Mouse (Mus musculus) CH12.LX (cell line): Measurements from ENCODE around the gene Dpagt1. TPM values are rescaled to one million over a fixed set of nuclear protein-coding genes. Genes with fewer than 3 reads are reported as not detected.

ENCODE experiments used
- DNase-seq: peaks from one replicate; pipeline ENCODE4 v3.0.0-alpha.2; 2013; ENCODE audit errors: extremely low read depth
- H3K27ac ChIP-seq: 2 replicates; pipeline ENCODE4 v1.5.1; 2012; ENCODE audit warnings: low read depth, mild to moderate bottlenecking, control low read depth, moderate library complexity; ENCODE audit not compliant: insufficient read depth
- H3K27me3 ChIP-seq: replicated peaks from 2 replicates; pipeline ENCODE3; 2012; ENCODE audit warnings: inconsistent platforms
- H3K36me3 ChIP-seq, 2 experiments: replicated peaks in 1 of 2; 2 replicates each; pipeline versions ENCODE3 to v1.6.1; 2012; ENCODE audit warnings: inconsistent platforms in 1 of 2, low read length in 1 of 2, mild to moderate bottlenecking in 1 of 2, mixed read lengths in 1 of 2, moderate library complexity in 1 of 2; ENCODE audit not compliant: control insufficient read depth in 1 of 2, insufficient read depth in 1 of 2
- H3K4me1 ChIP-seq, 2 experiments: 2 replicates each; pipeline ENCODE4 v1.6.1; 2012; ENCODE audit warnings: inconsistent platforms in 1 of 2, moderate library complexity in 1 of 2; ENCODE audit not compliant: insufficient read depth in 2 of 2, control insufficient read depth in 1 of 2
- H3K4me2 ChIP-seq: 2 replicates; pipeline ENCODE4 v1.6.1; 2012; ENCODE audit warnings: low read depth, mild to moderate bottlenecking, control low read depth; ENCODE audit not compliant: poor library complexity, insufficient read depth, severe bottlenecking
- H3K4me3 ChIP-seq, 3 experiments: fragments of 150-350 bp in 1 of 3; sonication (generic) in 1 of 3; replicated peaks in 1 of 3; 2 replicates each; pipeline versions ENCODE3 to v1.5.1; 2011 to 2012; ENCODE audit warnings: low read depth in 2 of 3, low read length in 2 of 3, mild to moderate bottlenecking in 2 of 3, moderate library complexity in 2 of 3, control low read depth in 1 of 3, improper control_type of control experiment in 1 of 3, inconsistent platforms in 1 of 3, mixed read lengths in 1 of 3; ENCODE audit not compliant: poor library complexity in 1 of 3
- H3K79me2 ChIP-seq: replicated peaks from 2 replicates; pipeline ENCODE4 v1.6.1; 2012; ENCODE audit warnings: mild to moderate bottlenecking, moderate library complexity; ENCODE audit not compliant: control insufficient read depth, poor library complexity, insufficient read depth, severe bottlenecking; ENCODE audit errors: extremely low read depth
- H3K9ac ChIP-seq: 2 replicates; pipeline ENCODE4 v1.6.1; 2012; ENCODE audit warnings: low read depth, mild to moderate bottlenecking, control low read depth, moderate library complexity; ENCODE audit not compliant: insufficient read depth
- H3K9me3 ChIP-seq: replicated peaks from 2 replicates; pipeline ENCODE3; 2012; ENCODE audit warnings: low read length, inconsistent platforms, mixed read lengths
- BHLHE40 ChIP-seq: IDR thresholded peaks from 2 replicates; pipeline ENCODE4 v1.6.1; 2011; ENCODE audit warnings: mild to moderate bottlenecking, low read depth, low read length, improper control_type of control experiment
- CHD1 ChIP-seq: IDR thresholded peaks from 2 replicates; pipeline ENCODE4 v1.6.1; 2012; ENCODE audit warnings: low read depth, low read length, improper control_type of control experiment, inconsistent platforms
- CHD2 ChIP-seq: IDR thresholded peaks from 2 replicates; pipeline ENCODE4 v1.6.1; 2011; ENCODE audit warnings: low read length, improper control_type of control experiment
- CTCF ChIP-seq, 2 experiments: IDR thresholded peaks in 1 of 2; conservative IDR thresholded peaks in 1 of 2; 2 replicates each; pipeline ENCODE4 v1.5.1; 2011 to 2012; ENCODE audit warnings: low read depth in 2 of 2, low read length in 2 of 2, improper control_type of control experiment in 1 of 2, inconsistent platforms in 1 of 2, mild to moderate bottlenecking in 1 of 2, moderate library complexity in 1 of 2
- E2F4 ChIP-seq: IDR thresholded peaks from 2 replicates; pipeline ENCODE4 v1.6.1; 2011; ENCODE audit warnings: low read depth, low read length, improper control_type of control experiment; ENCODE audit not compliant: insufficient replicate concordance
- ELF1 ChIP-seq: IDR thresholded peaks from 2 replicates; pipeline ENCODE4 v1.6.1; 2014; ENCODE audit warnings: low read depth, mild to moderate bottlenecking, inconsistent platforms, low read length, improper control_type of control experiment
- ETS1 ChIP-seq: conservative IDR thresholded peaks from 2 replicates; pipeline ENCODE4 v1.6.1; 2012; ENCODE audit warnings: low read depth, mild to moderate bottlenecking, inconsistent platforms, low read length, improper control_type of control experiment, moderate library complexity
- GABPA ChIP-seq: IDR thresholded peaks from 2 replicates; pipeline ENCODE4 v1.6.1; 2012; ENCODE audit warnings: low read depth, low read length, improper control_type of control experiment, inconsistent platforms; ENCODE audit not compliant: insufficient replicate concordance
- HCFC1 ChIP-seq: IDR thresholded peaks from 2 replicates; pipeline ENCODE4 v1.6.1; 2012; ENCODE audit warnings: low read depth, mild to moderate bottlenecking, inconsistent platforms, low read length, improper control_type of control experiment
- IRF4 ChIP-seq: IDR thresholded peaks from 2 replicates; pipeline ENCODE4 v1.6.1; 2014; ENCODE audit warnings: low read depth, mild to moderate bottlenecking, inconsistent platforms, low read length, improper control_type of control experiment
- JUN ChIP-seq: IDR thresholded peaks from 2 replicates; pipeline ENCODE4 v1.6.1; 2011; ENCODE audit warnings: low read depth, mild to moderate bottlenecking, low read length, improper control_type of control experiment, moderate library complexity; ENCODE audit not compliant: insufficient read depth
- MAFK ChIP-seq: IDR thresholded peaks from 2 replicates; pipeline ENCODE4 v1.6.1; 2011; ENCODE audit warnings: low read length, improper control_type of control experiment; ENCODE audit not compliant: insufficient replicate concordance
- MAX ChIP-seq: IDR thresholded peaks from 2 replicates; pipeline ENCODE4 v1.6.1; 2011; ENCODE audit warnings: low read length, improper control_type of control experiment
- MEF2A ChIP-seq: IDR thresholded peaks from 2 replicates; pipeline ENCODE4 v1.6.1; 2014; ENCODE audit warnings: low read depth, mild to moderate bottlenecking, inconsistent platforms, low read length, improper control_type of control experiment, borderline replicate concordance
- NRF1 ChIP-seq: IDR thresholded peaks from 2 replicates; pipeline ENCODE4 v1.6.1; 2014; ENCODE audit warnings: low read depth, mild to moderate bottlenecking, inconsistent platforms, low read length, improper control_type of control experiment, moderate library complexity
- RCOR1 ChIP-seq: conservative IDR thresholded peaks from 2 replicates; pipeline ENCODE4 v1.6.1; 2012; ENCODE audit warnings: low read depth, mild to moderate bottlenecking, inconsistent platforms, low read length, improper control_type of control experiment
- SIN3A ChIP-seq: IDR thresholded peaks from 2 replicates; pipeline ENCODE4 v1.6.1; 2012; ENCODE audit warnings: low read length, improper control_type of control experiment, inconsistent platforms
- TCF12 ChIP-seq: IDR thresholded peaks from 2 replicates; pipeline ENCODE4 v1.6.1; 2014; ENCODE audit warnings: low read depth, mild to moderate bottlenecking, inconsistent platforms, low read length, improper control_type of control experiment
- USF2 ChIP-seq: conservative IDR thresholded peaks from 2 replicates; pipeline ENCODE4 v1.6.1; 2011; ENCODE audit warnings: low read depth, low read length, improper control_type of control experiment
- dilution Hi-C: fragments of 300-500 bp; cut with MboI; formaldehyde crosslinking; loops from 2 replicates; pipeline ENCODE4 v1.14.3; 2020; ENCODE audit warnings: low sequenced_read_pairs; ENCODE audit not compliant: extremely low pct_unique_long_range_greater_than_20kb, extremely low pct_ligation_motif_present
- in situ Hi-C: fragments of 300-500 bp; cut with MboI; formaldehyde crosslinking; loops from 3 replicates; pipeline ENCODE4 v1.14.3; 2019; ENCODE audit warnings: low sequenced_read_pairs, low pct_ligation_motif_present, low pct_unique_long_range_greater_than_20kb, mixed read lengths
- polyA plus RNA-seq: library from polyadenylated mRNA; unstranded; fragments of >175 nt; gene quantifications from 2 replicates; pipeline ENCODE4 v1.2.1, GENCODE M21; 2012; ENCODE audit warnings: low read depth; ENCODE audit not compliant: insufficient read length
- total RNA-seq, 2 experiments: library from RNA; depleted of rRNA; stranded (reverse); fragments of 300-350 nt in 1 of 2; fragments of >200 nt in 1 of 2; gene quantifications; 2 replicates each; pipeline ENCODE4 v1.2.3; 2012 to 2014

The Dpagt1 gene
- total and polyA plus RNA-seq, 3 experiments: 8.5 to 41.7 (median 15.8) TPM

GRCm38 (mm10) chr9:44347621-44348020 lies 21.8 kb downstream of the Dpagt1 start:
- Histone ChIP-seq H3K36me3 (peaks cover 52 to 65% of the 10 kb centered on the region in 2 experiments), H3K4me2 (no peak overlapping the region), H3K9me3 (peaks cover 3% of the 10 kb centered on the region), H3K79me2 (peaks cover 1% of the 10 kb centered on the region; the same call in 1 of the 2 replicates), H3K4me1 (peaks cover 0 to 19% of the 10 kb centered on the region in 2 experiments; a peak in 2 of 4 replicates), H3K4me3 (no peak overlapping the region), H3K27ac (no peak overlapping the region), H3K27me3 (no peaks in the 10 kb centered on the region), H3K9ac (no peak overlapping the region)
- no peak for DNase-seq
- in situ Hi-C loops (no loop called here), dilution Hi-C loops (no loop called here)
- TF ChIP-seq E2F4: no peak
- no peak for TF ChIP-seq CHD1
- no peak for TF ChIP-seq RCOR1

GRCm38 (mm10) chr9:44348546-44348945 lies 22.7 kb downstream of the Dpagt1 start:
- dilution Hi-C loops: no loop called here
- DNase-seq: no peak
- Histone ChIP-seq H3K9ac (no peak overlapping the region), H3K36me3 (peaks cover 61 to 74% of the 10 kb centered on the region in 2 experiments), H3K4me1 (peaks cover 0 to 12% of the 10 kb centered on the region in 2 experiments; a peak in 1 of 4 replicates), H3K4me3 (no peak overlapping the region), H3K79me2 (no peaks in the 10 kb centered on the region), H3K4me2 (no peak overlapping the region), H3K9me3 (peaks cover 3% of the 10 kb centered on the region), H3K27ac (no peak overlapping the region), H3K27me3 (no peaks in the 10 kb centered on the region)
- in situ Hi-C loops: no loop called here
- TF ChIP-seq GABPA: no peak
- peak in 1 of 2 experiments; percentile 22; a peak in 2 of 4 replicates for TF ChIP-seq CTCF (conservative IDR thresholded peaks at IDR 0.05 in 1 of 2, IDR thresholded peaks at IDR 0.05 in 1 of 2; ENCODE audit: low read depth in 2 of 2, low read length in 2 of 2)

- DNase-seq: no peak
- Histone ChIP-seq H3K4me2 (no peak overlapping the region), H3K36me3 (peaks cover 86 to 93% of the 10 kb centered on the region in 2 experiments), H3K4me1 (peaks cover 0 to 5% of the 10 kb centered on the region in 2 experiments; a peak in 1 of 4 replicates), H3K9me3 (peaks cover 3% of the 10 kb centered on the region), H3K27ac (no peak overlapping the region), H3K4me3 (no peak overlapping the region), H3K27me3 (no peaks in the 10 kb centered on the region), H3K9ac (no peak overlapping the region), H3K79me2 (no peaks in the 10 kb centered on the region)
- TF ChIP-seq MAFK (no peak), CTCF (conservative IDR thresholded peaks at IDR 0.05 in 1 of 2, IDR thresholded peaks at IDR 0.05 in 1 of 2; ENCODE audit: low read depth in 2 of 2, low read length in 2 of 2) (no peak), TCF12 (no peak), CHD2 (no peak), MAX (no peak), E2F4 (no peak), HCFC1 (no peak), SIN3A (no peak), ELF1 (no peak), USF2 (no peak), IRF4 (no peak), BHLHE40 (no peak), MEF2A (no peak), NRF1 (no peak), ETS1 (no peak), GABPA (no peak), JUN (no peak)
- in situ Hi-C loops (no loop called here), dilution Hi-C loops (no loop called here)
Observed at GRCm38 (mm10) chr9:44351396-44351795, 25.6 kb downstream of the Dpagt1 start.
